Comparison of ENCODE assay signal across 8 mouse cellular contexts in genomic region chr15:101139885-101140284, GRCm38 (mm10). TPM values are rescaled to one million over a fixed set of nuclear protein-coding genes. Genes with fewer than 3 reads are reported as not detected.
DNase-seq lines count a peak whose midpoint lies in the region; ATAC-seq lines count a peak whose summit lies in the region.

No protein-coding gene starts in this region.

- no peak for ATAC-seq in heart, embryonic 14.5 days (ENCODE audit: insufficient number of reproducible peaks, insufficient read depth, low FRiP score, low read depth)
- ATAC-seq in midbrain, embryonic 15.5 days (replicated peaks) = peak; percentile 43; the same call in 1 of the 2 replicates

- no peaks in the 10 kb centered on the region for H3K27me3 ChIP-seq in heart, embryonic 14.5 days (ENCODE audit: control insufficient read depth, insufficient read depth, low read length)
- no peaks in the 10 kb centered on the region for H3K27me3 ChIP-seq in midbrain, embryonic 15.5 days (replicated peaks)

- H3K4me1 ChIP-seq in heart, embryonic 14.5 days (ENCODE audit: control insufficient read depth in 2 of 2, insufficient read depth in 2 of 2, low read length in 2 of 2) = peaks cover 34 to 50% of the 10 kb centered on the region in 2 experiments
- peaks cover 15% of the 10 kb centered on the region for H3K4me1 ChIP-seq in midbrain, embryonic 15.5 days

- H3K9ac ChIP-seq in heart, embryonic 14.5 days (ENCODE audit: low read length) = peak overlapping the region; percentile 14; the same call in 1 of the 2 replicates
- H3K9ac ChIP-seq in midbrain, embryonic 15.5 days = no peak overlapping the region; the same call in 1 of the 2 replicates

- DNase-seq in ovary, adult 18-20 months (ENCODE audit: low spot score) = peak; percentile 60
- no peak for DNase-seq in ovary, postnatal 14 days (ENCODE audit: low spot score)
- DNase-seq in kidney, postnatal 10 days = peak; percentile 59
- no peak for DNase-seq in layer of hippocampus, adult 18-20 months (ENCODE audit: low spot score in 2 of 2)
- no peak for DNase-seq in cerebellum, adult 18-20 months
- DNase-seq in frontal cortex, postnatal 36 days (ENCODE audit: low spot score in 2 of 2) = no peak

- H3K27ac ChIP-seq in heart, embryonic 14.5 days (replicated peaks in 1 of 2; ENCODE audit: control insufficient read depth in 1 of 2, insufficient read depth in 1 of 2, low read depth in 2 of 2, low read length in 2 of 2) = no peak overlapping the region; a peak in 1 of 4 replicates
- H3K27ac ChIP-seq in midbrain, embryonic 15.5 days = peak overlapping the region; percentile 51; the same call in 1 of the 2 replicates

- H3K36me3 ChIP-seq in heart, embryonic 14.5 days (ENCODE audit: control insufficient read depth, insufficient read depth, low read length) = no peaks in the 10 kb centered on the region
- H3K36me3 ChIP-seq in midbrain, embryonic 15.5 days (replicated peaks) = no peaks in the 10 kb centered on the region

- H3K4me2 ChIP-seq in heart, embryonic 14.5 days (ENCODE audit: low read length) = no peak overlapping the region
- no peak overlapping the region for H3K4me2 ChIP-seq in midbrain, embryonic 15.5 days

- no peaks in the 10 kb centered on the region for H3K9me3 ChIP-seq in heart, embryonic 14.5 days (ENCODE audit: control insufficient read depth, low read length)
- H3K9me3 ChIP-seq in midbrain, embryonic 15.5 days = no peaks in the 10 kb centered on the region

- WGBS in heart, embryonic 14.5 days = 8% methylated on average over 12 of the region's 12 CpGs
- 11% methylated on average over 12 of the region's 12 CpGs for WGBS in midbrain, embryonic 15.5 days

- no peak overlapping the region for H3K4me3 ChIP-seq in heart, embryonic 14.5 days (ENCODE audit: control insufficient read depth in 1 of 2, insufficient read depth in 1 of 2, low read depth in 1 of 2, low read length in 2 of 2)
- no peak overlapping the region for H3K4me3 ChIP-seq in midbrain, embryonic 15.5 days

RNA-seq across cellular contexts. Expression of gene Acvrl1, which starts 11.6 kb away (rescaled TPM):
- polyA plus RNA-seq in heart, embryonic 14.5 days (2014; fragmentation: Nextera tagmentation; extraction: Ambion mirVana) = 5.8 and 8.1 TPM in 2 replicates
- 8.6 and 8.7 TPM in 2 replicates for polyA plus RNA-seq in midbrain, embryonic 15.5 days (2015; fragmentation: Nextera tagmentation; extraction: Ambion mirVana)
- total RNA-seq in layer of hippocampus, adult 18-20 months (2021) = 1 to 10 TPM; 9.7 to 9.9 TPM

RNA-seq across cellular contexts. Expression of gene Ankrd33, which starts 24.3 kb away (rescaled TPM):
- polyA plus RNA-seq in heart, embryonic 14.5 days (2014; fragmentation: Nextera tagmentation; extraction: Ambion mirVana) = not detected in 2 replicates
- polyA plus RNA-seq in midbrain, embryonic 15.5 days (2015; fragmentation: Nextera tagmentation; extraction: Ambion mirVana) = not detected in 2 replicates
- not detected for total RNA-seq in layer of hippocampus, adult 18-20 months (2021)

RNA-seq across cellular contexts. Expression of gene Acvr1b, which starts 34.0 kb away (rescaled TPM):
- polyA plus RNA-seq in heart, embryonic 14.5 days (2014; fragmentation: Nextera tagmentation; extraction: Ambion mirVana) = 7.3 and 8.7 TPM in 2 replicates
- 23.3 and 24.9 TPM in 2 replicates for polyA plus RNA-seq in midbrain, embryonic 15.5 days (2015; fragmentation: Nextera tagmentation; extraction: Ambion mirVana)
- total RNA-seq in layer of hippocampus, adult 18-20 months (2021) = 10 to 100 TPM; 88.8 to 90.3 TPM

Comparison
In these comparisons a context has a peak if more than half of its experiments do, and no peak if none do; other contexts are left out.
1. DNase-seq: peak in ovary, adult 18-20 months (single experiment) and kidney, postnatal 10 days (single experiment); none in ovary, postnatal 14 days (single experiment), layer of hippocampus, adult 18-20 months (0 of 2), cerebellum, adult 18-20 months (0 of 2) and frontal cortex, postnatal 36 days (0 of 2).